Mouse (Mus musculus) forebrain, embryonic 15.5 days (tissue): ENCODE measurements around the gene Atp6v0c. TPM values are rescaled to one million over a fixed set of nuclear protein-coding genes. Genes with fewer than 3 reads are reported as not detected.
"Not testable (repeated sequence)": the region's sequence is repeated elsewhere in the genome, so short reads cannot be mapped to it uniquely, and the experiment has no call there.

Experiments used
- ATAC-seq: fragments of 200-750 bp; cut with Nextera tagmentation; replicated peaks from 2 replicates; pipeline ENCODE4 v1.8.0; 2017; ENCODE audit warnings: mild to moderate bottlenecking, moderate TSS enrichment, moderate library complexity
- H3K27ac ChIP-seq: fragments of 300-500 bp; sonication (generic); replicated peaks from 2 replicates; pipeline ENCODE4 v1.5.1; 2015; ENCODE audit warnings: mild to moderate bottlenecking, inconsistent platforms
- H3K27me3 ChIP-seq: fragments of 300-500 bp; sonication (generic); 2 replicates; pipeline ENCODE4 v1.6.1; 2015; ENCODE audit warnings: inconsistent platforms
- H3K36me3 ChIP-seq: fragments of 300-500 bp; sonication (generic); 2 replicates; pipeline ENCODE4 v1.6.1; 2015; ENCODE audit warnings: mild to moderate bottlenecking, inconsistent platforms
- H3K4me1 ChIP-seq: fragments of 300-500 bp; sonication (generic); 2 replicates; pipeline ENCODE4 v1.6.1; 2015; ENCODE audit warnings: inconsistent platforms
- H3K4me2 ChIP-seq: fragments of 300-500 bp; sonication (generic); replicated peaks from 2 replicates; pipeline ENCODE4 v1.6.1; 2015; ENCODE audit warnings: mild to moderate bottlenecking, inconsistent platforms
- H3K4me3 ChIP-seq: fragments of 300-500 bp; sonication (generic); 2 replicates; pipeline ENCODE4 v1.5.1; 2015; ENCODE audit warnings: mild to moderate bottlenecking, inconsistent platforms
- H3K9ac ChIP-seq: fragments of 300-500 bp; sonication (generic); replicated peaks from 2 replicates; pipeline ENCODE4 v1.6.1; 2015; ENCODE audit warnings: mild to moderate bottlenecking, inconsistent platforms
- H3K9me3 ChIP-seq: fragments of 300-500 bp; sonication (generic); 2 replicates; pipeline ENCODE4 v1.6.1; 2016; ENCODE audit warnings: inconsistent platforms
- WGBS: fragments of 180-500 bp; shearing (Covaris S2); methylation state at CpG from one replicate; pipeline ENCODE4 v1.1.7; 2015; ENCODE audit warnings: mixed read lengths; 5-methylcytosine and 5-hydroxymethylcytosine counted together
- polyA plus RNA-seq: library from polyadenylated mRNA; unstranded; fragments of >200 nt; fragmentation: Nextera tagmentation; extraction: Ambion mirVana; gene quantifications from 2 replicates; pipeline ENCODE4 v1.2.1, GENCODE M21; 2015

Atp6v0c gene
- polyA plus RNA-seq, 1 experiment from 2014 or later, result 917 TPM

GRCm38 (mm10) chr17:24151890-24152563 lies 17.5 kb downstream of the Atp6v0c start:
- Histone ChIP-seq H3K27ac (no peak overlapping the region), H3K9ac (peak overlapping the region; percentile 22), H3K27me3 (no peaks in the 10 kb centered on the region), H3K4me1 (peaks cover 5% of the 10 kb centered on the region), H3K4me2 (peak overlapping the region; percentile 59), H3K4me3 (peak overlapping the region; percentile 29), H3K9me3 (no peaks in the 10 kb centered on the region), H3K36me3 (no peaks in the 10 kb centered on the region)
- WGBS, result 2% methylated on average over 26 of the region's 26 CpGs
- peak; percentile 82 for ATAC-seq

GRCm38 (mm10) chr17:24151382-24151781 lies 18.1 kb downstream of the Atp6v0c start:
- WGBS, result 13% methylated on average over 7 of the region's 7 CpGs
- peak overlapping the region; percentile 59 for H3K4me2 ChIP-seq
- peaks cover 5% of the 10 kb centered on the region for H3K4me1 ChIP-seq
- no peak overlapping the region for H3K27ac ChIP-seq
- H3K9me3 ChIP-seq, result no peaks in the 10 kb centered on the region
- H3K4me3 ChIP-seq, result no peak overlapping the region
- H3K36me3 ChIP-seq, result no peaks in the 10 kb centered on the region
- no peak overlapping the region for H3K9ac ChIP-seq
- no peaks in the 10 kb centered on the region for H3K27me3 ChIP-seq
- no peak for ATAC-seq

GRCm38 (mm10) chr17:24150824-24151223 lies 18.7 kb downstream of the Atp6v0c start, which contains the start of gene Pdpk1:
Gene Pdpk1 (minus strand): TSS chr17:24150924.
- peak within 1 kb of the TSS; percentile 59 for H3K4me2 ChIP-seq
- no peak within 1 kb of the TSS for H3K27ac ChIP-seq
- WGBS, result 89% methylated on average over 2 of the region's 2 CpGs
- no peaks in the 10 kb centered on the region for H3K36me3 ChIP-seq
- no peaks in the 10 kb centered on the region for H3K27me3 ChIP-seq
- peaks cover 5% of the 10 kb centered on the region for H3K4me1 ChIP-seq
- H3K9ac ChIP-seq, result peak within 1 kb of the TSS; percentile 22
- peak within 1 kb of the TSS; percentile 29 for H3K4me3 ChIP-seq
- no peak for ATAC-seq
- H3K9me3 ChIP-seq, result no peaks in the 10 kb centered on the region

DNA sequence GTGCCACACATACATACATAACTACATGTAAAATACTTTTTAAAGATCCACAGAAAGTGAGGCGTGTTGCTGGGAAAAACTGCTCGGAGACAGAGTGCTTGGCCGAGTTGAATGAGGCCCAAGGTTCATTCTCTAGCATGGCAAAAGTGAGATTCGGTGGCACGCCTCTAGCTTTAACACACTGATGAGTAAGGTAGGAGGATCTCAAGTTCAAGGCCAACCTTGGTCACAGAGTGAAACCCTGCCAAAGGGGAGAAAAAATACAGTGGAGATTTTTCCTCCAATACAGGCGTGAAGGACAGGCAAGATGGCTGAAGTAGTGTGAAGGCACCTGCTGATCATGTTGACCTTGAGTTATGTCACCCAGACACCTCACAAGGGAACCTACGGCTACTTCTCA lies 20.1 kb downstream of the Atp6v0c start:
- H3K4me1 ChIP-seq, result peaks cover 5% of the 10 kb centered on the region
- no peaks in the 10 kb centered on the region for H3K27me3 ChIP-seq
- WGBS, result 90% methylated on average over 7 of the region's 7 CpGs
- H3K4me3 ChIP-seq, result no peak overlapping the region
- H3K36me3 ChIP-seq, result no peaks in the 10 kb centered on the region
- H3K4me2 ChIP-seq, result no peak overlapping the region
- H3K27ac ChIP-seq, result no peak overlapping the region
- ATAC-seq, result no peak
- H3K9ac ChIP-seq, result no peak overlapping the region
- H3K9me3 ChIP-seq, result no peaks in the 10 kb centered on the region

DNA sequence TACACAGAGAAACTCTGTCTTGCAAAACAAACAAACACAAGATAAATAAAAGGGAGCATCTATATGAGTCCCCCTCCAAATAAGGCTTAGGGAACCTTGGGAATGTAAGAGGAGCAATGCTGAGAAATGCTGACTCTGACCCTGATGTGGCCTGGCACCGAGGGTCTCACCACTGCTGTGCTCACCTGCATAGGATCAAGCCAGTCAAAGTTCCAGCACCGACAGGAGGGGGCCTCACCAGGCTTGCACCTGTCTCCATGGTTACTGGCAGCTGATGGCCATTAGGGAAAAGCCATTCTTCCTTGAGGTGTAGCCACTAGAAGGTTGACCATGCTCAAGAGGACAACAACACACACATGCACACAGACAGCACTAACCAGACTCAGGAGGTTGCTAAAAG lies 26.6 kb downstream of the Atp6v0c start:
- no peak overlapping the region for H3K4me2 ChIP-seq
- H3K27me3 ChIP-seq, result no peaks in the 10 kb centered on the region
- H3K9ac ChIP-seq, result no peak overlapping the region

DNA sequence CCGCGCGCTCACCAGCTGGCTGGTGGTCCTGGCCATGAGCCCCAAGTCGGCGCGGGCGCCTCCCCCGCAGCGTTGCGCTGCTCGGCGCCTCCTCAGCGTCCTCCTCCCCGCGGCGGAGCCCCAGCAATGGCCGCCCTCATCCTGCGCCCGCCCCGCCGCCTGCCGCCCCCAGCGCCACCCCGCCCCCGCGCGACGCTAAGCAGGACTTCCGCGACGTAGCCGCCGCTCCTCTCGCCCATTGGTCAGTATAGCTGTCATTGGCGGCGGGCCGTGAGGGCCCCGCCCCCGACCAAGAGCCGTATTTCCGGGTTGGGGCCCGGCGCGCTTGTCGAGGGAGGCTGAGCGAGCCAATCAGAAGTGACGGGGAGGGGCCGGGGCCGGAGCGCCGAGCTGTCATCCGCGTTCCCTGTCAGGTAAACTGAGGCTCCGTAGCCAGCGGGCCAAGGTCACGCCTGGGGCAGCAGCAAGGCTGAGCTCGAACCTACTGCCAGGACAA lies 28.0 kb downstream of the Atp6v0c start:
- Histone ChIP-seq H3K4me2 (peak overlapping the region; percentile 95), H3K4me1 (peaks cover 34% of the 10 kb centered on the region), H3K27ac (peak overlapping the region; percentile 88), H3K36me3 (no peaks in the 10 kb centered on the region), H3K27me3 (no peaks in the 10 kb centered on the region), H3K9me3 (no peaks in the 10 kb centered on the region), H3K4me3 (peak overlapping the region; percentile 97), H3K9ac (peak overlapping the region; percentile 94)
- ATAC-seq, result peak; percentile 98
- WGBS, result under 1% methylated on average over 28 of the region's 57 CpGs

More for the DNA sequence above, 26.6 kb downstream of the Atp6v0c start:
- WGBS, result 50% methylated on average over 2 of the region's 2 CpGs
- Histone ChIP-seq H3K9me3 (no peaks in the 10 kb centered on the region), H3K36me3 (no peaks in the 10 kb centered on the region), H3K4me3 (no peak overlapping the region), H3K4me1 (peaks cover 31% of the 10 kb centered on the region), H3K27ac (no peak overlapping the region)
- ATAC-seq, result no peak

- H3K36me3 ChIP-seq, result no peaks in the 10 kb centered on the region
- peaks cover 34% of the 10 kb centered on the region for H3K4me1 ChIP-seq
- H3K27ac ChIP-seq, result peak overlapping the region; percentile 88
- 2% methylated on average over 41 of the region's 43 CpGs for WGBS
- H3K27me3 ChIP-seq, result no peaks in the 10 kb centered on the region
- peak overlapping the region; percentile 94 for H3K9ac ChIP-seq
- peak overlapping the region; percentile 95 for H3K4me2 ChIP-seq
- H3K9me3 ChIP-seq, result no peaks in the 10 kb centered on the region
- peak overlapping the region; percentile 97 for H3K4me3 ChIP-seq
- peak; percentile 39 for ATAC-seq
These were observed 28.6 kb downstream of the Atp6v0c start for GRCm38 (mm10) chr17:24140845-24141424.

DNA sequence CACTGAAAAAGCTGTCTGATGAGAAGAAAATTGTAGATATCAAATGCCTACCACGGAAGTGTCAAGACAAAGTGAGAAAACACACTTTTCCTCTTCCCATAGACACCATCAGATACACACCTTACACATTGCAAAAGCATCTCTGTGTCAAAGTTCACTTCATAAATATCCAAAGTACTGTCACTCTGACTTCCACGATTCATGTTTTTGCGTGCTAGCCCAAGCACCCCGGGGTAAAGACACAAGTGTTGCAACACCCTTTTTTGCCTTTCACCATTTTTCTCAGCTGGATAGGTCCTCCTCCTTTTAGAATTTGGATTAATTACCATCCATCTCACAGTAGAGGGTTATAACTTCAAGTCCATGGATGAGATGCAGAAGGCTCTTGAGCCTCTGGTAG lies 29.5 kb downstream of the Atp6v0c start:
- no peaks in the 10 kb centered on the region for H3K27me3 ChIP-seq
- ATAC-seq, result no peak
- peaks cover 34% of the 10 kb centered on the region for H3K4me1 ChIP-seq
- peak overlapping the region; percentile 95 for H3K4me2 ChIP-seq
- peak overlapping the region; percentile 97 for H3K4me3 ChIP-seq
- no peak overlapping the region for H3K27ac ChIP-seq
- no peaks in the 10 kb centered on the region for H3K36me3 ChIP-seq
- no peaks in the 10 kb centered on the region for H3K9me3 ChIP-seq
- H3K9ac ChIP-seq, result no peak overlapping the region
- 91% methylated on average over 4 of the region's 4 CpGs for WGBS

- H3K9me3 ChIP-seq, result no peaks in the 10 kb centered on the region
- no peak for ATAC-seq
- no peak overlapping the region for H3K9ac ChIP-seq
- no peaks in the 10 kb centered on the region for H3K27me3 ChIP-seq
- H3K4me1 ChIP-seq, result peaks cover 34% of the 10 kb centered on the region
- no peak overlapping the region for H3K4me3 ChIP-seq
- H3K36me3 ChIP-seq, result no peaks in the 10 kb centered on the region
- no peak overlapping the region for H3K27ac ChIP-seq
- no peak overlapping the region for H3K4me2 ChIP-seq
- 84% methylated on average over 3 of the region's 3 CpGs for WGBS
These were observed 30.2 kb downstream of the Atp6v0c start for GRCm38 (mm10) chr17:24139256-24139655.

- Histone ChIP-seq H3K4me1 (peaks cover 31% of the 10 kb centered on the region), H3K36me3 (no peaks in the 10 kb centered on the region), H3K27ac (no peak overlapping the region), H3K4me3 (no peak overlapping the region), H3K9me3 (no peaks in the 10 kb centered on the region), H3K9ac (no peak overlapping the region), H3K27me3 (no peaks in the 10 kb centered on the region), H3K4me2 (no peak overlapping the region)
- 81% methylated on average over 2 of the region's 2 CpGs for WGBS
- no peak for ATAC-seq
These were observed 32.1 kb downstream of the Atp6v0c start for GRCm38 (mm10) chr17:24137226-24137880.

- Histone ChIP-seq H3K27ac (no peak overlapping the region), H3K4me3 (no peak overlapping the region), H3K4me1 (0 out of 2 replicates have a peak, but pooled peaks cover 8% of the 10 kb centered on the region), H3K36me3 (no peaks in the 10 kb centered on the region), H3K9ac (no peak overlapping the region), H3K9me3 (no peaks in the 10 kb centered on the region), H3K27me3 (no peaks in the 10 kb centered on the region), H3K4me2 (no peak overlapping the region)
- ATAC-seq, result no peak
These were observed 35.4 kb downstream of the Atp6v0c start for GRCm38 (mm10) chr17:24134062-24134461.

- not testable (repeated sequence) for H3K4me2 ChIP-seq, H3K4me1 ChIP-seq, H3K4me3 ChIP-seq, H3K36me3 ChIP-seq, H3K9ac ChIP-seq, ATAC-seq, H3K27ac ChIP-seq, H3K27me3 ChIP-seq, H3K9me3 ChIP-seq
- WGBS, result 92% methylated on average over 4 of the region's 4 CpGs
These were observed 36.6 kb downstream of the Atp6v0c start for GRCm38 (mm10) chr17:24132919-24133318.
